Mouse (Mus musculus) liver, embryonic 13.5 days (tissue): ENCODE data around the gene Arhgef6. TPM values are rescaled to one million over a fixed set of nuclear protein-coding genes. Genes with fewer than 3 reads are reported as not detected.

Experiments
- ATAC-seq: fragments of 200-750 bp; cut with Nextera tagmentation; 2 replicates; pipeline ENCODE4 v1.8.0; 2017; ENCODE audit warnings: low read depth, mild to moderate bottlenecking, moderate number of reproducible peaks, moderate library complexity
- DNase-seq: peaks from one replicate; pipeline ENCODE4 v3.0.0; 2022
- H3K27ac ChIP-seq: fragments of 300-500 bp; sonication (generic); 2 replicates; pipeline ENCODE4 v1.5.1; 2015; ENCODE audit warnings: moderate library complexity, mild to moderate bottlenecking, inconsistent platforms
- H3K27me3 ChIP-seq: fragments of 300-500 bp; sonication (generic); 2 replicates; pipeline ENCODE4 v1.6.1; 2015; ENCODE audit warnings: mild to moderate bottlenecking, inconsistent platforms
- H3K36me3 ChIP-seq: fragments of 300-500 bp; sonication (generic); 2 replicates; pipeline ENCODE4 v1.6.1; 2015; ENCODE audit warnings: mild to moderate bottlenecking, inconsistent platforms
- H3K4me1 ChIP-seq: fragments of 300-500 bp; sonication (generic); replicated peaks from 2 replicates; pipeline ENCODE4 v1.6.1; 2015; ENCODE audit warnings: inconsistent platforms
- H3K4me2 ChIP-seq: fragments of 300-500 bp; sonication (generic); 2 replicates; pipeline ENCODE4 v1.6.1; 2015; ENCODE audit warnings: inconsistent platforms, mild to moderate bottlenecking, moderate library complexity
- H3K4me3 ChIP-seq: fragments of 300-500 bp; sonication (generic); replicated peaks from 2 replicates; pipeline ENCODE4 v1.5.1; 2015; ENCODE audit warnings: mild to moderate bottlenecking, inconsistent platforms
- H3K9ac ChIP-seq: fragments of 300-500 bp; sonication (generic); 2 replicates; pipeline ENCODE4 v1.6.1; 2015; ENCODE audit warnings: mild to moderate bottlenecking, inconsistent platforms
- H3K9me3 ChIP-seq: fragments of 300-500 bp; sonication (generic); replicated peaks from 2 replicates; pipeline ENCODE4 v1.6.1; 2016; ENCODE audit warnings: inconsistent platforms
- WGBS: fragments of 180-500 bp; shearing (Covaris S2); methylation state at CpG from one replicate; pipeline ENCODE4 v1.1.7; 2015; ENCODE audit not compliant: insufficient replicate concordance; 5-methylcytosine and 5-hydroxymethylcytosine counted together
- polyA plus RNA-seq: library from polyadenylated mRNA; unstranded; fragments of >200 nt; fragmentation: Nextera tagmentation; extraction: Ambion mirVana; gene quantifications from 2 replicates; pipeline ENCODE4 v1.2.1, GENCODE M21; 2015

Gene Arhgef6
- polyA plus RNA-seq, 1 experiment from 2014 or later: 3.3 TPM

- WGBS: 49% methylated on average over 9 of the region's 9 CpGs
- no peak overlapping the region for H3K4me3 ChIP-seq
- H3K9me3 ChIP-seq: no peaks in the 10 kb centered on the region
- no peaks in the 10 kb centered on the region for H3K27me3 ChIP-seq
- H3K9ac ChIP-seq: no peak overlapping the region
- ATAC-seq (no peak), DNase-seq (no peak)
- H3K27ac ChIP-seq: no peak overlapping the region
- no peak overlapping the region for H3K4me2 ChIP-seq
- no peaks in the 10 kb centered on the region for H3K36me3 ChIP-seq
- no peaks in the 10 kb centered on the region; the same call in 1 of the 2 replicates for H3K4me1 ChIP-seq
Measured at GRCm38 (mm10) chrX:57336958-57337357, 1.6 kb downstream of the Arhgef6 start.

GRCm38 (mm10) chrX:57335313-57335712 lies 3.2 kb downstream of the Arhgef6 start:
- Histone ChIP-seq H3K27me3 (no peaks in the 10 kb centered on the region), H3K9ac (no peak overlapping the region), H3K9me3 (no peaks in the 10 kb centered on the region), H3K4me3 (no peak overlapping the region), H3K27ac (no peak overlapping the region), H3K4me2 (no peak overlapping the region), H3K36me3 (no peaks in the 10 kb centered on the region), H3K4me1 (no peaks in the 10 kb centered on the region; the same call in 1 of the 2 replicates)
- ATAC-seq: no peak
- DNase-seq: no peak
- WGBS: 71% methylated on average over 6 of the region's 6 CpGs

GRCm38 (mm10) chrX:57327668-57328338 lies 10.7 kb downstream of the Arhgef6 start:
- Histone ChIP-seq H3K9ac (no peak overlapping the region), H3K4me3 (no peak overlapping the region), H3K27ac (no peak overlapping the region), H3K4me1 (peaks cover 16% of the 10 kb centered on the region), H3K27me3 (no peaks in the 10 kb centered on the region), H3K4me2 (no peak overlapping the region), H3K36me3 (no peaks in the 10 kb centered on the region), H3K9me3 (no peaks in the 10 kb centered on the region)
- DNase-seq (no peak), ATAC-seq (peak; percentile 69)
- 43% methylated on average over 3 of the region's 3 CpGs for WGBS

GRCm38 (mm10) chrX:57326487-57327221 lies 11.9 kb downstream of the Arhgef6 start:
- ATAC-seq (peak; percentile 52), DNase-seq (peak; percentile 5)
- H3K27me3 ChIP-seq: no peaks in the 10 kb centered on the region
- peaks cover 16% of the 10 kb centered on the region for H3K4me1 ChIP-seq
- peak overlapping the region; percentile 61 for H3K9ac ChIP-seq
- no peaks in the 10 kb centered on the region for H3K9me3 ChIP-seq
- peak overlapping the region; percentile 74 for H3K4me2 ChIP-seq
- 33% methylated on average over 16 of the region's 16 CpGs for WGBS
- no peaks in the 10 kb centered on the region for H3K36me3 ChIP-seq
- no peak overlapping the region for H3K27ac ChIP-seq
- H3K4me3 ChIP-seq: peak overlapping the region; percentile 56

- no peaks in the 10 kb centered on the region for H3K27me3 ChIP-seq
- H3K4me1 ChIP-seq: peaks cover 16% of the 10 kb centered on the region
- peak overlapping the region; percentile 74 for H3K4me2 ChIP-seq
- no peaks in the 10 kb centered on the region for H3K9me3 ChIP-seq
- no peaks in the 10 kb centered on the region for H3K36me3 ChIP-seq
- peak overlapping the region; percentile 61 for H3K9ac ChIP-seq
- DNase-seq: no peak
- 18% methylated on average over 26 of the region's 29 CpGs for WGBS
- H3K27ac ChIP-seq: no peak overlapping the region
- H3K4me3 ChIP-seq: peak overlapping the region; percentile 56
- peak; percentile 45 for ATAC-seq
Measured at GRCm38 (mm10) chrX:57325861-57326461, 12.6 kb downstream of the Arhgef6 start.

- H3K9me3 ChIP-seq: no peaks in the 10 kb centered on the region
- 62% methylated on average over 6 of the region's 6 CpGs for WGBS
- DNase-seq: no peak
Measured at GRCm38 (mm10) chrX:57324891-57325290, 13.6 kb downstream of the Arhgef6 start.

GRCm38 (mm10) chrX:57312066-57312465 lies 26.5 kb downstream of the Arhgef6 start:
- Histone ChIP-seq H3K9me3 (no peaks in the 10 kb centered on the region), H3K27me3 (no peaks in the 10 kb centered on the region), H3K4me2 (no peak overlapping the region), H3K27ac (no peak overlapping the region), H3K4me1 (0 out of 2 replicates have a peak, but pooled peaks cover 5% of the 10 kb centered on the region), H3K9ac (no peak overlapping the region), H3K4me3 (no peak overlapping the region), H3K36me3 (no peaks in the 10 kb centered on the region)
- WGBS: 63% methylated on average over 5 of the region's 5 CpGs
- DNase-seq: no peak
- ATAC-seq: no peak

More at GRCm38 (mm10) chrX:57324891-57325290, 13.6 kb downstream of the Arhgef6 start:
- Histone ChIP-seq H3K27me3 (no peaks in the 10 kb centered on the region), H3K4me1 (peaks cover 16% of the 10 kb centered on the region), H3K4me2 (no peak overlapping the region), H3K27ac (no peak overlapping the region), H3K4me3 (no peak overlapping the region), H3K36me3 (no peaks in the 10 kb centered on the region), H3K9ac (no peak overlapping the region)
- no peak for ATAC-seq

- H3K4me2 ChIP-seq: no peak overlapping the region
- DNase-seq (no peak), ATAC-seq (no peak)
- H3K9me3 ChIP-seq: no peaks in the 10 kb centered on the region
- 0 out of 2 replicates have a peak, but pooled peaks cover 5% of the 10 kb centered on the region for H3K4me1 ChIP-seq
- H3K27ac ChIP-seq: no peak overlapping the region
- 54% methylated on average over 2 of the region's 2 CpGs for WGBS
- H3K27me3 ChIP-seq: no peaks in the 10 kb centered on the region
- no peaks in the 10 kb centered on the region for H3K36me3 ChIP-seq
- H3K4me3 ChIP-seq: no peak overlapping the region
- H3K9ac ChIP-seq: no peak overlapping the region
Measured at GRCm38 (mm10) chrX:57309993-57310392, 28.5 kb downstream of the Arhgef6 start.

GRCm38 (mm10) chrX:57306747-57307146 lies 31.8 kb downstream of the Arhgef6 start:
- H3K27ac ChIP-seq: no peak overlapping the region
- no peak overlapping the region for H3K9ac ChIP-seq
- no peaks in the 10 kb centered on the region for H3K9me3 ChIP-seq
- H3K4me2 ChIP-seq: no peak overlapping the region
- 28% methylated on average over 6 of the region's 6 CpGs for WGBS
- no peaks in the 10 kb centered on the region for H3K27me3 ChIP-seq
- no peaks in the 10 kb centered on the region for H3K36me3 ChIP-seq
- no peak overlapping the region for H3K4me3 ChIP-seq
- H3K4me1 ChIP-seq: 0 out of 2 replicates have a peak, but pooled peaks cover 5% of the 10 kb centered on the region
- DNase-seq (no peak), ATAC-seq (no peak)

GRCm38 (mm10) chrX:57304784-57305287 lies 33.7 kb downstream of the Arhgef6 start:
- Histone ChIP-seq H3K27me3 (no peaks in the 10 kb centered on the region), H3K36me3 (no peaks in the 10 kb centered on the region), H3K4me2 (no peak overlapping the region), H3K4me1 (no peaks in the 10 kb centered on the region), H3K9ac (no peak overlapping the region), H3K27ac (no peak overlapping the region), H3K9me3 (no peaks in the 10 kb centered on the region), H3K4me3 (no peak overlapping the region)
- WGBS: 46% methylated on average over 3 of the region's 3 CpGs
- ATAC-seq: no peak
- no peak for DNase-seq

- Histone ChIP-seq H3K9ac (no peak overlapping the region), H3K9me3 (no peaks in the 10 kb centered on the region), H3K36me3 (no peaks in the 10 kb centered on the region), H3K27ac (no peak overlapping the region), H3K4me3 (no peak overlapping the region), H3K27me3 (no peaks in the 10 kb centered on the region), H3K4me1 (no peaks in the 10 kb centered on the region), H3K4me2 (no peak overlapping the region)
- no peak for ATAC-seq
- no peak for DNase-seq
- 58% methylated on average over 8 of the region's 8 CpGs for WGBS
Measured at GRCm38 (mm10) chrX:57303188-57303878, 35.2 kb downstream of the Arhgef6 start.
